Mouse (Mus musculus): ENCODE results near the gene Sgo2b. TPM values are rescaled to one million over a fixed set of nuclear protein-coding genes. Genes with fewer than 3 reads are reported as not detected.
A peak's percentile ranks its signal among the peaks of the same experiment; 100 is the strongest.
"Not testable (repeated sequence)": the region's sequence is repeated elsewhere in the genome, so short reads cannot be mapped to it uniquely, and the experiment has no call there.

Gene Sgo2b
- total RNA-seq (2021) = not detected
- long read RNA-seq, experiment 1 = 0 reads
- long read RNA-seq, experiment 2 = 0 reads

GRCm38 (mm10) chr8:63951626-63952377 is at the start of gene Sgo2b:
TSS of gene Sgo2b (minus strand) at chr8:63952248.
- intact Hi-C loops (cut with DNase I; ENCODE audit: low total_unique reads) = no loop called here
- no peak for DNase-seq

- DNase-seq; intact Hi-C loops (cut with DNase I; ENCODE audit: low total_unique reads): not testable (repeated sequence)
Observed at GRCm38 (mm10) chr8:63970612-63971391, 18.8 kb upstream of the Sgo2b start.

GRCm38 (mm10) chr8:63961032-63961785 is 9.2 kb upstream of the Sgo2b start:
- intact Hi-C loops (cut with DNase I; ENCODE audit: low total_unique reads) = no loop called here

GRCm38 (mm10) chr8:63953802-63954201 is 1.8 kb upstream of the Sgo2b start:
- DNase-seq; intact Hi-C loops (cut with DNase I; ENCODE audit: low total_unique reads): not testable (repeated sequence)

More at GRCm38 (mm10) chr8:63961032-63961785, 9.2 kb upstream of the Sgo2b start:
- no peak for DNase-seq

- intact Hi-C loops (cut with DNase I; ENCODE audit: low total_unique reads) = no loop called here
- DNase-seq = no peak
Observed at GRCm38 (mm10) chr8:63933171-63933570, 18.9 kb downstream of the Sgo2b start.

- intact Hi-C loops (cut with DNase I; ENCODE audit: low total_unique reads) = no loop called here
- DNase-seq = no peak
Observed at GRCm38 (mm10) chr8:63929301-63930097, 22.5 kb downstream of the Sgo2b start.

GRCm38 (mm10) chr8:63921257-63921960 is 30.6 kb downstream of the Sgo2b start:
- no peak for DNase-seq
- intact Hi-C loops (cut with DNase I; ENCODE audit: low total_unique reads) = no loop called here

- intact Hi-C loops (cut with DNase I; ENCODE audit: low total_unique reads) = no loop called here
Observed at GRCm38 (mm10) chr8:63895096-63895495, 57.0 kb downstream of the Sgo2b start.

GRCm38 (mm10) chr8:63878353-63878752 is 73.7 kb downstream of the Sgo2b start:
- intact Hi-C loops (cut with DNase I; ENCODE audit: low total_unique reads) = loop anchor here (5.0 kb wide), 1 partner anchor 1796 kb away; no protein-coding TSS in a partner anchor
- DNase-seq = no peak

More at GRCm38 (mm10) chr8:63895096-63895495, 57.0 kb downstream of the Sgo2b start:
- no peak for DNase-seq

- DNase-seq = peak; percentile 18
- intact Hi-C loops (cut with DNase I; ENCODE audit: low total_unique reads) = loop anchor here (5.0 kb wide), 1 partner anchor 1795 kb away; no protein-coding TSS in a partner anchor
Observed at GRCm38 (mm10) chr8:63877393-63877792, 74.7 kb downstream of the Sgo2b start.

- DNase-seq = no peak
- intact Hi-C loops (cut with DNase I; ENCODE audit: low total_unique reads) = loop anchor here (5.0 kb wide), 1 partner anchor 1795 kb away; no protein-coding TSS in a partner anchor
Observed at GRCm38 (mm10) chr8:63876949-63877348, 75.1 kb downstream of the Sgo2b start.
